In the genomic region with DNA sequence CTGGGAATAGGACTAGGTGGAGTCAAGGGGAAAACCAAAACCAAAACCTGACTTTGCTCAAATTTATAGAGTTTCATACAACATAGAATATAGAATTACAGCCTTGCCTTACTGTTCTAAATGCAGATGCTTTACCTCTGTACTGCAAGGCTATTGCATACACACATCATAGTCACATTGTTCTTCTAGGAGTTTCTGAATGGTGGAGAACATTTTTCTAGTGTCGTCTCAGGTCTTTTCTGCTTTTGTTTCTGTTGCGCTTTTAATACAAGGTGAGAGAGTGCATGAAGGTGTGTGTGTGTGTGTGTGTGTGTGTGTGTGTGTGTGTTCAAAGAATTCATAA, we compare ENCODE assay signal across 21 mouse cellular contexts. TPM values are rescaled to one million over a fixed set of nuclear protein-coding genes. Genes with fewer than 3 reads are reported as not detected.
A peak's percentile ranks its signal among the peaks of the same experiment; 100 is the strongest.
DNase-seq lines count a peak whose midpoint lies in the region; ATAC-seq and TF ChIP-seq lines count a peak whose summit lies in the region.
"Had no signal": no experiment of that assay in that cellular context is flagged by ENCODE, and none has a peak within 500 bp of the region (broad histone marks: within the 10 kb centered on the region; RNA-seq: fewer than 3 reads in every experiment).

No protein-coding gene starts in this region.

- no peak overlapping the region for H3K4me2 ChIP-seq in forebrain, postnatal 0 days (ENCODE audit: low read depth)
- no peak overlapping the region for H3K4me2 ChIP-seq in intestine, embryonic 16.5 days (ENCODE audit: low read depth, low read length)
- H3K4me2 ChIP-seq in intestine, embryonic 15.5 days (replicated peaks) = no peak overlapping the region
- H3K4me2 ChIP-seq in midbrain, embryonic 15.5 days = no peak overlapping the region
- no peak overlapping the region for H3K4me2 ChIP-seq in midbrain, postnatal 0 days (ENCODE audit: low read depth, low read length, poor library complexity, severe bottlenecking)
- no peak overlapping the region for H3K4me2 ChIP-seq in hindbrain, postnatal 0 days (ENCODE audit: low read depth, low read length)
- H3K4me2 ChIP-seq: embryonic facial prominence, embryonic 15.5 days had no signal

- DNase-seq in forebrain, postnatal 0 days = no peak
- DNase-seq in forebrain, embryonic 10.5 days (ENCODE audit: extremely low spot score, low spot score) = no peak
- no peak for DNase-seq in midbrain, postnatal 0 days (ENCODE audit: low spot score)
- no peak for DNase-seq in hindbrain, postnatal 0 days (ENCODE audit: low spot score)
- no peak for DNase-seq in right cerebral cortex, adult 18-20 months

- no peaks in the 10 kb centered on the region for H3K9me3 ChIP-seq in forebrain, postnatal 0 days (ENCODE audit: low read length)
- H3K9me3 ChIP-seq in forebrain, embryonic 10.5 days = no peaks in the 10 kb centered on the region
- H3K9me3 ChIP-seq in intestine, embryonic 16.5 days (ENCODE audit: control insufficient read depth, low read length) = no peaks in the 10 kb centered on the region
- H3K9me3 ChIP-seq in intestine, embryonic 15.5 days = no peaks in the 10 kb centered on the region
- H3K9me3 ChIP-seq in midbrain, embryonic 15.5 days = no peaks in the 10 kb centered on the region
- no peaks in the 10 kb centered on the region for H3K9me3 ChIP-seq in midbrain, postnatal 0 days (ENCODE audit: low read length)
- no peaks in the 10 kb centered on the region for H3K9me3 ChIP-seq in hindbrain, postnatal 0 days (ENCODE audit: low read length)
- H3K9me3 ChIP-seq: embryonic facial prominence, embryonic 15.5 days; heart, embryonic 10.5 days had no signal

- no peak for TF ChIP-seq CTCF in forebrain, postnatal 0 days (IDR thresholded peaks at IDR 0.05; ENCODE audit: low read depth)
- no peak for TF ChIP-seq CTCF in midbrain, postnatal 0 days (IDR thresholded peaks at IDR 0.05)
- no peak for TF ChIP-seq CTCF in hindbrain, postnatal 0 days (IDR thresholded peaks at IDR 0.05; ENCODE audit: low read depth)

- H3K4me3 ChIP-seq in forebrain, postnatal 0 days (ENCODE audit: low read depth, low read length) = no peak overlapping the region
- H3K4me3 ChIP-seq in forebrain, embryonic 10.5 days = no peak overlapping the region
- H3K4me3 ChIP-seq in intestine, embryonic 16.5 days (ENCODE audit: low read length) = no peak overlapping the region
- no peak overlapping the region for H3K4me3 ChIP-seq in intestine, embryonic 15.5 days (replicated peaks)
- no peak overlapping the region for H3K4me3 ChIP-seq in midbrain, embryonic 15.5 days
- no peak overlapping the region for H3K4me3 ChIP-seq in midbrain, postnatal 0 days (ENCODE audit: low read depth, low read length)
- no peak overlapping the region for H3K4me3 ChIP-seq in hindbrain, postnatal 0 days (ENCODE audit: low read length)
- H3K4me3 ChIP-seq: embryonic facial prominence, embryonic 15.5 days; erythroblast, embryonic 14.5 days; heart, embryonic 10.5 days had no signal

- no peaks in the 10 kb centered on the region; the same call in 1 of the 2 replicates for H3K27me3 ChIP-seq in forebrain, postnatal 0 days (ENCODE audit: insufficient read depth, low read length)
- peaks cover 55% of the 10 kb centered on the region for H3K27me3 ChIP-seq in forebrain, embryonic 10.5 days (ENCODE audit: poor library complexity, severe bottlenecking)
- H3K27me3 ChIP-seq in intestine, embryonic 16.5 days (replicated peaks; ENCODE audit: control insufficient read depth, insufficient read depth, low read length) = no peaks in the 10 kb centered on the region
- H3K27me3 ChIP-seq in intestine, embryonic 15.5 days (replicated peaks) = no peaks in the 10 kb centered on the region
- H3K27me3 ChIP-seq in midbrain, embryonic 15.5 days (replicated peaks) = no peaks in the 10 kb centered on the region
- H3K27me3 ChIP-seq in midbrain, postnatal 0 days (ENCODE audit: insufficient read depth, low read length) = no peaks in the 10 kb centered on the region
- H3K27me3 ChIP-seq in hindbrain, postnatal 0 days (ENCODE audit: insufficient read depth, low read length) = no peaks in the 10 kb centered on the region
- H3K27me3 ChIP-seq: embryonic facial prominence, embryonic 15.5 days had no signal

- H3K27ac ChIP-seq in forebrain, postnatal 0 days (ENCODE audit: low read depth, low read length) = no peak overlapping the region
- H3K27ac ChIP-seq in forebrain, embryonic 10.5 days = no peak overlapping the region
- no peak overlapping the region for H3K27ac ChIP-seq in intestine, embryonic 16.5 days (ENCODE audit: low read length)
- H3K27ac ChIP-seq in intestine, embryonic 15.5 days = no peak overlapping the region
- H3K27ac ChIP-seq in midbrain, embryonic 15.5 days = no peak overlapping the region
- H3K27ac ChIP-seq in midbrain, postnatal 0 days (ENCODE audit: low read depth, low read length) = no peak overlapping the region
- H3K27ac ChIP-seq in hindbrain, postnatal 0 days = no peak overlapping the region
- H3K27ac ChIP-seq: embryonic facial prominence, embryonic 15.5 days; heart, embryonic 10.5 days had no signal

- peaks cover 9% of the 10 kb centered on the region; the same call in 1 of the 2 replicates for H3K4me1 ChIP-seq in forebrain, postnatal 0 days (ENCODE audit: insufficient read depth)
- H3K4me1 ChIP-seq in forebrain, embryonic 10.5 days = peaks cover 20% of the 10 kb centered on the region
- no peaks in the 10 kb centered on the region for H3K4me1 ChIP-seq in intestine, embryonic 16.5 days (ENCODE audit: control insufficient read depth, insufficient read depth, low read length)
- H3K4me1 ChIP-seq in intestine, embryonic 15.5 days (replicated peaks) = 0 out of 2 replicates have a peak, but pooled peaks cover 3% of the 10 kb centered on the region
- peaks cover 5% of the 10 kb centered on the region for H3K4me1 ChIP-seq in midbrain, embryonic 15.5 days
- H3K4me1 ChIP-seq in midbrain, postnatal 0 days (ENCODE audit: insufficient read depth, low read length) = 0 out of 2 replicates have a peak, but pooled peaks cover 5% of the 10 kb centered on the region
- H3K4me1 ChIP-seq in hindbrain, postnatal 0 days (ENCODE audit: insufficient read depth, low read length) = 0 out of 2 replicates have a peak, but pooled peaks cover 11% of the 10 kb centered on the region

- no peaks in the 10 kb centered on the region for H3K36me3 ChIP-seq in forebrain, postnatal 0 days (ENCODE audit: insufficient read depth)
- no peaks in the 10 kb centered on the region for H3K36me3 ChIP-seq in forebrain, embryonic 10.5 days (replicated peaks)
- no peaks in the 10 kb centered on the region for H3K36me3 ChIP-seq in intestine, embryonic 16.5 days (ENCODE audit: control insufficient read depth, insufficient read depth, low read length)
- no peaks in the 10 kb centered on the region for H3K36me3 ChIP-seq in intestine, embryonic 15.5 days
- H3K36me3 ChIP-seq in midbrain, embryonic 15.5 days (replicated peaks) = no peaks in the 10 kb centered on the region
- no peaks in the 10 kb centered on the region for H3K36me3 ChIP-seq in midbrain, postnatal 0 days (ENCODE audit: insufficient read depth, low read length)
- H3K36me3 ChIP-seq in hindbrain, postnatal 0 days (ENCODE audit: insufficient read depth, low read length) = no peaks in the 10 kb centered on the region
- H3K36me3 ChIP-seq: embryonic facial prominence, embryonic 15.5 days; heart, embryonic 10.5 days had no signal

- peak; percentile 29 for ATAC-seq in forebrain, postnatal 0 days
- ATAC-seq in intestine, embryonic 16.5 days = 0 out of 2 replicates have a peak, but pooled peaks have one; percentile 5
- ATAC-seq in intestine, embryonic 15.5 days = no peak
- ATAC-seq in midbrain, embryonic 15.5 days (replicated peaks) = peak; percentile 60; the same call in 1 of the 2 replicates
- ATAC-seq in midbrain, postnatal 0 days (ENCODE audit: low FRiP score) = no peak
- peak; percentile 47; the same call in 1 of the 2 replicates for ATAC-seq in hindbrain, postnatal 0 days
- ATAC-seq: inflammation-experienced regulatory T-cells, adult 6 months had no signal

- H3K9ac ChIP-seq in forebrain, postnatal 0 days = no peak overlapping the region
- no peak overlapping the region for H3K9ac ChIP-seq in intestine, embryonic 16.5 days (ENCODE audit: low read depth, low read length)
- no peak overlapping the region for H3K9ac ChIP-seq in intestine, embryonic 15.5 days
- H3K9ac ChIP-seq in midbrain, embryonic 15.5 days = no peak overlapping the region
- H3K9ac ChIP-seq in midbrain, postnatal 0 days (replicated peaks; ENCODE audit: low read length, poor library complexity, severe bottlenecking) = no peak overlapping the region
- H3K9ac ChIP-seq in hindbrain, postnatal 0 days (replicated peaks; ENCODE audit: low read length) = no peak overlapping the region
- H3K9ac ChIP-seq: embryonic facial prominence, embryonic 15.5 days had no signal

- 83% methylated on average over 2 of the region's 2 CpGs for WGBS in forebrain, postnatal 0 days
- 85% methylated on average over 2 of the region's 2 CpGs for WGBS in forebrain, embryonic 10.5 days
- WGBS in intestine, embryonic 16.5 days = 83% methylated on average over 2 of the region's 2 CpGs
- 85% methylated on average over 2 of the region's 2 CpGs for WGBS in intestine, embryonic 15.5 days
- WGBS in midbrain, embryonic 15.5 days = 83% methylated on average over 2 of the region's 2 CpGs
- 83% methylated on average over 2 of the region's 2 CpGs for WGBS in midbrain, postnatal 0 days
- 87% methylated on average over 2 of the region's 2 CpGs for WGBS in hindbrain, postnatal 0 days

RNA-seq across cellular contexts. Expression of a gene that starts 25.2 kb away (rescaled TPM):
- total RNA-seq in forebrain, postnatal 0 days (2014; rRNA removed) = 0.23 and 2.1 TPM in 2 replicates
- 0.98 TPM in 1 of 2 replicates, not detected in the other for polyA plus RNA-seq in forebrain, postnatal 0 days (2015; fragmentation: Nextera tagmentation; extraction: Ambion mirVana)
- not detected in 2 replicates for polyA plus RNA-seq in forebrain, embryonic 10.5 days (2016; fragmentation: Nextera tagmentation; extraction: Ambion mirVana)
- polyA plus RNA-seq in intestine, embryonic 16.5 days (2015; fragmentation: Nextera tagmentation; extraction: Ambion mirVana) = not detected in 2 replicates
- not detected in 2 replicates for polyA plus RNA-seq in intestine, embryonic 15.5 days (2015; fragmentation: Nextera tagmentation; extraction: Ambion mirVana)
- polyA plus RNA-seq in midbrain, embryonic 15.5 days (2015; fragmentation: Nextera tagmentation; extraction: Ambion mirVana) = 0.43 and 1.5 TPM in 2 replicates
- total RNA-seq in midbrain, postnatal 0 days (2014; rRNA removed) = not detected in 2 replicates
- polyA plus RNA-seq in midbrain, postnatal 0 days (2015; fragmentation: Nextera tagmentation; extraction: Ambion mirVana) = 2.1 and 3.3 TPM in 2 replicates
- total RNA-seq in hindbrain, postnatal 0 days (2014; rRNA removed) = not detected in 2 replicates
- 0.23 TPM in 1 of 2 replicates, not detected in the other for polyA plus RNA-seq in hindbrain, postnatal 0 days (2015; fragmentation: Nextera tagmentation; extraction: Ambion mirVana)
- total RNA-seq: adrenal gland, adult 2 months; adrenal gland, postnatal 25 days; ES-E14; gastrocnemius, postnatal 10 days; gastrocnemius, postnatal 4 days; heart, adult 18-20 months; heart, postnatal 10 days had no signal
- polyA plus RNA-seq: adrenal gland, adult 2 months; embryonic facial prominence, embryonic 15.5 days; erythroblast, embryonic 14.5 days; forebrain, embryonic 11.5 days; heart, embryonic 14.5 days; inflammation-experienced regulatory T-cells, adult 6 months had no signal

Comparison
In these comparisons a context has a peak if more than half of its experiments do, and no peak if none do; other contexts are left out.
1. ATAC-seq: peak in forebrain, postnatal 0 days (single experiment), intestine, embryonic 16.5 days (single experiment), midbrain, embryonic 15.5 days (single experiment) and hindbrain, postnatal 0 days (single experiment); none in intestine, embryonic 15.5 days (single experiment) and midbrain, postnatal 0 days (single experiment).